Mouse (Mus musculus): ENCODE results near the gene Rbms3.

GRCm38 (mm10) chr9:116620434-116620833 lies 1009.3 kb downstream of the Rbms3 start:
- TF ChIP-seq CTCF (IDR thresholded peaks at IDR 0.05) (no peak), EP300 (IDR thresholded peaks at IDR 0.05; ENCODE audit: insufficient read depth, low read depth, low read length) (no peak), POLR2A (IDR thresholded peaks at IDR 0.05; ENCODE audit: insufficient read depth, low read depth, low read length) (no peak)
